Mouse (Mus musculus): ENCODE results near the gene Fcgrt. TPM values are rescaled to one million over a fixed set of nuclear protein-coding genes. Genes with fewer than 3 reads are reported as not detected.
"Not testable (repeated sequence)": the region's sequence is repeated elsewhere in the genome, so short reads cannot be mapped to it uniquely, and the experiment has no call there.

Fcgrt gene
- polyA plus RNA-seq, 1 experiment, result 37.0 TPM

DNA sequence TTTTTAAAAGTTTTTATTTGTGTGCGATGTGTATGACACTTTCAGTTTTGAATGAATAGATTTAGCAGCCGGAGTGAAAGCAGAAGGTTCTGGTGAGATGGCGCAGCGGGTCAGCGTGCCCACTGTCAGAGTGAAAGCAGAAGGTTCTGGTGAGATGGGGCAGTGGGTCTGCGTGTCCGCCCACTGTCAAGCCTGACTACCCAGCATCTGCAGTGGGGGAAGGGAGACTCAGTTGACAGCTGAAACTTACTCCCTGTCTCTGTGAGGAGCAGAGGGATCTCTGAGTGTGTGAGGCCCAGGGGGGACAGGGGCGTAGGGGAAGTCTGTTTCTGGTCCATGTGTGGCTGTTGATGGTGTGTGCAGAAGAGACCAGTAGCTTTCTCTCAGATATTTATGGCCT lies 13.9 kb upstream of the Fcgrt start:
- Histone ChIP-seq H3K27ac (ENCODE audit: insufficient read depth, low read length) (no peak overlapping the region), H3K4me3 (ENCODE audit: insufficient read depth, low read length) (no peak overlapping the region), H3K4me1 (ENCODE audit: control insufficient read depth, insufficient read depth, low read length) (no peaks in the 10 kb centered on the region)
- TF ChIP-seq CTCF (IDR thresholded peaks at IDR 0.05; ENCODE audit: extremely low read depth, insufficient read depth, low read length), result no peak

DNA sequence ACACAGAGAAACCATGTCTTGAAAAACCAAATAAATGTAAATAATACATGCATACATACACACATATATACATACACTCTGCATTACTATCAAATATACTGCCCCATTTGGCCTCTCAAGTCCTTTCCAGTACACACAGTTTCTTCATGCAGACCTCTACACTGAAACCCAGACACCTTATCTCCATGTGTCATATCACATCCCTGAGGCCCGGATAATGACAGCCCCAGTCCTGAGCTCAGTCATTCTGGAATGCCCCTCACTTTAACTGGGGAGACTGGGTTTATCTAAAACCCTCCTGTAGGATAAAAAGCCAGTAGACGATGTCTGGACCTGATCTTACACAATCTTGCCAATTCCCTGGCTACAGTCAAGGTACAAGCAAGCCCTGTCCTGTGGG lies 9.8 kb upstream of the Fcgrt start:
- no peak overlapping the region for H3K27ac ChIP-seq (ENCODE audit: insufficient read depth, low read length)
- H3K4me1 ChIP-seq (ENCODE audit: control insufficient read depth, insufficient read depth, low read length), result no peaks in the 10 kb centered on the region
- H3K4me3 ChIP-seq (ENCODE audit: insufficient read depth, low read length), result no peak overlapping the region
- TF ChIP-seq CTCF (IDR thresholded peaks at IDR 0.05; ENCODE audit: extremely low read depth, insufficient read depth, low read length), result no peak
- no peak for TF ChIP-seq POLR2A (IDR thresholded peaks at IDR 0.05; ENCODE audit: extremely low read depth, insufficient read depth, low read length)

DNA sequence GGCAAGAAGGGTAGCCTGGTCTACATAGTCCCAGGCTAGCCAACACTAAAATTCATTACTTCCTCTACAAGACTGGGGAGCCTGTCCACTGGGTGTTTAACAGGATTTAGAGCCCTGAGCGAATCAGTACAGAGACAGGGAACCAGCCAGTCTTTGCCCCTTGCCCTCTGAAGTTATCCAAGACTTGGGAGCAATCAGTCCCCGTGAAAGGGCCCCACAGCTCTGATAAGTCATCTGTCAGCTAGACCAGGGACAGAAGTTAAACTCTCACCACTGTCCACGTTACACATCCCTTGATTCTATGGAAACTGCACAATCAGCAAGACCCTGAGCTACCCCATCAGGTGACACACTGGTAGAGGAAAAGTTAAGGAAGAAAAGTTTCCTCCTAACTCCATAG lies 8.9 kb upstream of the Fcgrt start:
- Histone ChIP-seq H3K4me3 (ENCODE audit: insufficient read depth, low read length) (no peak overlapping the region), H3K4me1 (ENCODE audit: control insufficient read depth, insufficient read depth, low read length) (no peaks in the 10 kb centered on the region), H3K27ac (ENCODE audit: insufficient read depth, low read length) (no peak overlapping the region)
- TF ChIP-seq CTCF (IDR thresholded peaks at IDR 0.05; ENCODE audit: extremely low read depth, insufficient read depth, low read length), result no peak
- TF ChIP-seq POLR2A (IDR thresholded peaks at IDR 0.05; ENCODE audit: extremely low read depth, insufficient read depth, low read length), result no peak

GRCm38 (mm10) chr7:45111940-45112339 lies 8.3 kb upstream of the Fcgrt start:
- Histone ChIP-seq H3K4me3 (ENCODE audit: insufficient read depth, low read length) (no peak overlapping the region), H3K27ac (ENCODE audit: insufficient read depth, low read length) (no peak overlapping the region), H3K4me1 (ENCODE audit: control insufficient read depth, insufficient read depth, low read length) (no peaks in the 10 kb centered on the region)
- no peak for TF ChIP-seq POLR2A (IDR thresholded peaks at IDR 0.05; ENCODE audit: extremely low read depth, insufficient read depth, low read length)
- TF ChIP-seq CTCF (IDR thresholded peaks at IDR 0.05; ENCODE audit: extremely low read depth, insufficient read depth, low read length), result no peak

- not testable (repeated sequence) for H3K27ac ChIP-seq (ENCODE audit: insufficient read depth, low read length); H3K4me3 ChIP-seq (ENCODE audit: insufficient read depth, low read length); H3K4me1 ChIP-seq (ENCODE audit: control insufficient read depth, insufficient read depth, low read length)
Observed at GRCm38 (mm10) chr7:45110089-45110488, 6.4 kb upstream of the Fcgrt start.

DNA sequence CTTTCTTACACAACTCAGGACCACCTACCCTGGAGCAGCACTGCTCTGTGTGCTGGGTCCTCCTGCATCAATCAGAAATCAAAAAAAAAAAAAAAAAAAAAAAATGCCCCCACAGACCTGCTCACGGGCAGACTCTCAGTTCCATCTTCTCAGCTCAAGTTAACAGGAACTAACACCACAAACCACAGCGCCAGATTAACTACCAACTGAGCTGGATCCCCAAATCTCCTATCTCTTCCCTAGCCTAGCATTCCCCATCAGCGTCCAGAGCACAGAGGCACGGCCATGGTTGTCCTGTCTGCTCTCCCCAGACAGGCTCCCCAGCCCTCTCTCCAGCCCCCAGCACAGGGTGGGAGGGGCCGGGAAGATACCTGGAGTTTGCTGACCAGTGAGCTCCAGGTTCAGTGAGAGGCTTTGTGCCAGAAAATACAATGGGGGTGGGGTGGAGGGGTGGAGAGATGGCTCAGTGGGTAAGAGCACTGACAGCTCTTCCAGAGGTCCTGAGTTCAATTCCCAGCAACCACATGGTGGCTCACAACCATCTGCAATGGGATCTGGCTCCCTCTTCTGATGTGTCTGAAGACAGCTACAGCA lies 3.5 kb upstream of the Fcgrt start:
- TF ChIP-seq POLR2A (IDR thresholded peaks at IDR 0.05; ENCODE audit: extremely low read depth, insufficient read depth, low read length), result no peak
- no peak for TF ChIP-seq CTCF (IDR thresholded peaks at IDR 0.05; ENCODE audit: extremely low read depth, insufficient read depth, low read length)
- Histone ChIP-seq H3K27ac (ENCODE audit: insufficient read depth, low read length) (no peak overlapping the region), H3K4me3 (ENCODE audit: insufficient read depth, low read length) (no peak overlapping the region), H3K4me1 (ENCODE audit: control insufficient read depth, insufficient read depth, low read length) (no peaks in the 10 kb centered on the region)

DNA sequence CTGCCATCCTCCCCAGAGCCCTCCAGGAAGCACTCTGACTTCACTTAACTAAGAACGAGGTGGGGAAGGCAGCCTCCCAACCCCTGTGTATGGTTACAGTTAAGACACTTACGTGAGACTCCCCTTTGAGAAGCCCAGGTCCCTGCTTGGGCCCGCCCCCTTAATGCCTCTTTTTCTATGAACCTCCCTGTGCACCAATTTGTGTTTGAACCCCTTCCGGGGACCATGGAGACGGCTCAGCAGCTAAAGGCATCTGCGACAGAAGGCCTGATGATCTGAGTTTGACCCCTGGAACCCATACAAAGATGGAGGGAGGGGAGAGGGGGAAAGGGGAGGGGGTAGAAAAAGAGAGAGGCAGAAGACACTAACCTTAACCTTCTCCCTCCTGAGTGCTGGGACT lies 2.8 kb upstream of the Fcgrt start:
- Histone ChIP-seq H3K27ac (ENCODE audit: insufficient read depth, low read length) (no peak overlapping the region), H3K4me1 (ENCODE audit: control insufficient read depth, insufficient read depth, low read length) (no peaks in the 10 kb centered on the region), H3K4me3 (ENCODE audit: insufficient read depth, low read length) (no peak overlapping the region)
- no peak for TF ChIP-seq POLR2A (IDR thresholded peaks at IDR 0.05; ENCODE audit: extremely low read depth, insufficient read depth, low read length)
- no peak for TF ChIP-seq CTCF (IDR thresholded peaks at IDR 0.05; ENCODE audit: extremely low read depth, insufficient read depth, low read length)

GRCm38 (mm10) chr7:45105491-45105890 lies 1.8 kb upstream of the Fcgrt start:
- Histone ChIP-seq H3K4me1 (ENCODE audit: control insufficient read depth, insufficient read depth, low read length) (no peaks in the 10 kb centered on the region), H3K4me3 (ENCODE audit: insufficient read depth, low read length) (no peak overlapping the region), H3K27ac (ENCODE audit: insufficient read depth, low read length) (no peak overlapping the region)
- TF ChIP-seq POLR2A (IDR thresholded peaks at IDR 0.05; ENCODE audit: extremely low read depth, insufficient read depth, low read length), result no peak
- no peak for TF ChIP-seq CTCF (IDR thresholded peaks at IDR 0.05; ENCODE audit: extremely low read depth, insufficient read depth, low read length)

DNA sequence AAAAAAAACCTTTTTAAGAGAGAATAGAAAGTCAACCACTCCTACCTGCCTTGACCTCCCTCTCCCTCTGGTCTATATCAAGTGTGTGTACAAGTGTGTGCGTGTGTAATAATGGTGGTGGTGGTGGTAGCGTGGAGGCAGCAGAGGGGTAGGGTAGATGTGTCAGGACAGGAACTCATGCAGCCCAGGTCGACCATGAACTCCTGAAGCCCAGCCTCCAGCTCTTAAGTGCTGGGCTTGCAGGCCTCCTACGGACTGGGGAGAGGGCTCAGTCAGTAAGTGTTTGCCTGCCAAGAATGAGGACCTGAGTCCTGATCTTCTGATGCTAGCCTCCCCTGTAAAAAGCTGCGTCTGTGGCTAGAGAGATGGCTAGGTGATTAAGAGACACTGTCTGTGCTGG lies 1.3 kb upstream of the Fcgrt start:
- TF ChIP-seq CTCF (IDR thresholded peaks at IDR 0.05; ENCODE audit: extremely low read depth, insufficient read depth, low read length) (no peak), POLR2A (IDR thresholded peaks at IDR 0.05; ENCODE audit: extremely low read depth, insufficient read depth, low read length) (no peak)
- no peak overlapping the region for H3K4me3 ChIP-seq (ENCODE audit: insufficient read depth, low read length)
- no peaks in the 10 kb centered on the region for H3K4me1 ChIP-seq (ENCODE audit: control insufficient read depth, insufficient read depth, low read length)
- no peak overlapping the region for H3K27ac ChIP-seq (ENCODE audit: insufficient read depth, low read length)

GRCm38 (mm10) chr7:45102940-45103585 lies 588 bp downstream of the Fcgrt start:
- TF ChIP-seq POLR2A (IDR thresholded peaks at IDR 0.05; ENCODE audit: extremely low read depth, insufficient read depth, low read length) (no peak), CTCF (IDR thresholded peaks at IDR 0.05; ENCODE audit: extremely low read depth, insufficient read depth, low read length) (no peak)
- Histone ChIP-seq H3K4me1 (ENCODE audit: control insufficient read depth, insufficient read depth, low read length) (no peaks in the 10 kb centered on the region), H3K27ac (ENCODE audit: insufficient read depth, low read length) (peak overlapping the region; percentile 54), H3K4me3 (ENCODE audit: insufficient read depth, low read length) (peak overlapping the region; percentile 26; the same call in 1 of the 2 replicates)
